Mouse (Mus musculus) liver, embryonic 14.5 days (tissue): ENCODE results near the gene Fgr. TPM values are rescaled to one million over a fixed set of nuclear protein-coding genes. Genes with fewer than 3 reads are reported as not detected.

Experiments used
- ATAC-seq: fragments of 200-750 bp; cut with Nextera tagmentation; 2 replicates; pipeline ENCODE4 v1.8.0; 2017; ENCODE audit warnings: moderate number of reproducible peaks, mild to moderate bottlenecking, moderate library complexity; ENCODE audit not compliant: insufficient read depth
- DNase-seq, 3 experiments: peaks; one replicate each; pipeline ENCODE4 v3.0.0-alpha.2; 2012 to 2013; ENCODE audit warnings: low read depth in 3 of 3, low spot score in 3 of 3
- H3K27ac ChIP-seq: fragments of 300-500 bp; sonication (generic); 2 replicates; pipeline ENCODE4 v1.5.1; 2014; ENCODE audit warnings: moderate library complexity, mild to moderate bottlenecking, control low read depth, inconsistent platforms
- H3K27me3 ChIP-seq: fragments of 300-500 bp; sonication (generic); 2 replicates; pipeline ENCODE4 v1.6.1; 2014; ENCODE audit warnings: mild to moderate bottlenecking, low read length, moderate library complexity; ENCODE audit not compliant: control insufficient read depth, insufficient read depth
- H3K36me3 ChIP-seq: fragments of 300-500 bp; sonication (generic); replicated peaks from 2 replicates; pipeline ENCODE4 v1.6.1; 2014; ENCODE audit warnings: low read depth; ENCODE audit not compliant: control insufficient read depth, insufficient read depth
- H3K4me1 ChIP-seq, 2 experiments: fragments of 200-500 bp in 1 of 2; fragments of 300-500 bp in 1 of 2; sonication (generic) in 1 of 2; replicated peaks; 2 replicates each; pipeline ENCODE4 v1.6.1; 2012 to 2014; ENCODE audit warnings: antibody characterized with exemption in 1 of 2, inconsistent platforms in 1 of 2, low read length in 1 of 2; ENCODE audit not compliant: control insufficient read depth in 2 of 2, insufficient read depth in 2 of 2
- H3K4me2 ChIP-seq: fragments of 300-500 bp; sonication (generic); 2 replicates; pipeline ENCODE4 v1.6.1; 2014; ENCODE audit warnings: low read depth, mild to moderate bottlenecking, control low read depth, moderate library complexity
- H3K4me3 ChIP-seq, 2 experiments: fragments of 200-500 bp in 1 of 2; fragments of 300-500 bp in 1 of 2; sonication (generic) in 1 of 2; 2 replicates each; pipeline ENCODE4 v1.5.1; 2012 to 2014; ENCODE audit warnings: low read depth in 2 of 2, low read length in 2 of 2, mild to moderate bottlenecking in 2 of 2, control low read depth in 1 of 2, inconsistent platforms in 1 of 2, moderate library complexity in 1 of 2; ENCODE audit not compliant: insufficient read depth in 1 of 2
- H3K9ac ChIP-seq: fragments of 300-500 bp; sonication (generic); replicated peaks from 2 replicates; pipeline ENCODE4 v1.6.1; 2014; ENCODE audit warnings: mild to moderate bottlenecking, control low read depth, moderate library complexity
- H3K9me3 ChIP-seq: fragments of 300-500 bp; sonication (generic); 2 replicates; pipeline ENCODE4 v1.6.1; 2016; ENCODE audit warnings: low read length, mixed read lengths; ENCODE audit not compliant: control insufficient read depth
- CTCF ChIP-seq: IDR thresholded peaks from 2 replicates; pipeline ENCODE4 v1.5.1; 2016; ENCODE audit warnings: antibody characterized with exemption, low read depth, control low read depth
- EP300 ChIP-seq: IDR thresholded peaks from 2 replicates; pipeline ENCODE4 v1.6.1; 2016; ENCODE audit warnings: antibody characterized with exemption, low read depth
- WGBS: fragments of 180-500 bp; shearing (Covaris S2); extraction: QIAGEN DNeasy Blood & Tissue Kit; methylation state at CpG from one replicate; pipeline ENCODE4 v1.1.7; 2014; ENCODE audit not compliant: insufficient replicate concordance; 5-methylcytosine and 5-hydroxymethylcytosine counted together
- polyA plus RNA-seq, 2 experiments: library from polyadenylated mRNA; depleted of rRNA in 1 of 2; stranded (reverse) in 1 of 2; unstranded in 1 of 2; fragments of >200 nt; fragmentation: Nextera tagmentation in 1 of 2; extraction: Ambion mirVana in 1 of 2; gene quantifications; 2 replicates each; pipeline versions ENCODE4 v1.2.1 to v1.2.3; 2012 to 2014

Fgr gene
- polyA plus RNA-seq, 2 experiments, result 0.75 to 0.79 TPM

- no peak overlapping the region for H3K4me2 ChIP-seq
- 1% methylated on average over 4 of the region's 4 CpGs for WGBS
- H3K9ac ChIP-seq, result no peak overlapping the region
- no peaks in the 10 kb centered on the region for H3K36me3 ChIP-seq
- no peaks in the 10 kb centered on the region for H3K9me3 ChIP-seq
- H3K27ac ChIP-seq, result no peak overlapping the region
- peaks cover 4 to 20% of the 10 kb centered on the region in 2 experiments for H3K4me1 ChIP-seq
- TF ChIP-seq CTCF (peak; percentile 83), EP300 (no peak)
- no peak overlapping the region for H3K4me3 ChIP-seq
- DNase-seq, result peak in 2 of 3 experiments; percentile 30 to 31
- peaks cover 42% of the 10 kb centered on the region for H3K27me3 ChIP-seq
- ATAC-seq, result no peak
Observed at GRCm38 (mm10) chr4:133009131-133009530, 35.2 kb downstream of the Fgr start.

- Histone ChIP-seq H3K9me3 (no peaks in the 10 kb centered on the region), H3K9ac (no peak overlapping the region), H3K27ac (no peak overlapping the region), H3K4me3 (no peak overlapping the region), H3K4me2 (no peak overlapping the region), H3K36me3 (no peaks in the 10 kb centered on the region), H3K27me3 (peaks cover 42% of the 10 kb centered on the region), H3K4me1 (peaks cover 4 to 20% of the 10 kb centered on the region in 2 experiments)
- no peak for ATAC-seq
- DNase-seq, result no peak
- TF ChIP-seq CTCF (no peak), EP300 (no peak)
- WGBS, result 35% methylated on average over 5 of the region's 5 CpGs
Observed at GRCm38 (mm10) chr4:133009676-133010075, 35.8 kb downstream of the Fgr start.

GRCm38 (mm10) chr4:133010611-133011010 lies 36.7 kb downstream of the Fgr start:
- peaks cover 42% of the 10 kb centered on the region for H3K27me3 ChIP-seq
- 2% methylated on average over 17 of the region's 17 CpGs for WGBS
- H3K4me3 ChIP-seq, result peak overlapping the region; percentile 72 to 83
- ATAC-seq (no peak), DNase-seq (no peak)
- no peak for TF ChIP-seq CTCF
- TF ChIP-seq EP300, result no peak
- H3K4me1 ChIP-seq, result peaks cover 4 to 20% of the 10 kb centered on the region in 2 experiments
- H3K36me3 ChIP-seq, result no peaks in the 10 kb centered on the region
- H3K4me2 ChIP-seq, result peak overlapping the region; percentile 88
- no peak overlapping the region for H3K9ac ChIP-seq
- H3K9me3 ChIP-seq, result no peaks in the 10 kb centered on the region
- H3K27ac ChIP-seq, result no peak overlapping the region

- peak within 1 kb of the TSS; percentile 72 to 83 for H3K4me3 ChIP-seq
- TF ChIP-seq EP300, result no peak
- 0 out of 2 replicates have a peak, but pooled peaks have one; percentile 2 for TF ChIP-seq CTCF
- peaks cover 4 to 20% of the 10 kb centered on the region in 2 experiments for H3K4me1 ChIP-seq
- H3K9me3 ChIP-seq, result no peaks in the 10 kb centered on the region
- peak within 1 kb of the TSS; percentile 68 for H3K9ac ChIP-seq
- H3K27me3 ChIP-seq, result peaks cover 42% of the 10 kb centered on the region
- no peaks in the 10 kb centered on the region for H3K36me3 ChIP-seq
- ATAC-seq (peak; percentile 79), DNase-seq (peak; percentile 73 to 76 (median 73))
- H3K27ac ChIP-seq, result no peak within 1 kb of the TSS; the same call in 1 of the 2 replicates
- WGBS, result under 1% methylated on average over 64 of the region's 66 CpGs
- H3K4me2 ChIP-seq, result peak within 1 kb of the TSS; percentile 88
Observed at GRCm38 (mm10) chr4:133011028-133011820, 37.3 kb downstream of the Fgr start, which contains the start of gene Ahdc1. Gene Ahdc1, plus strand, starts transcription at chr4:133011260.
